Mouse (Mus musculus) common myeloid progenitor, adult 5-6 weeks (primary cell): ENCODE results near the gene Hadhb. TPM values are rescaled to one million over a fixed set of nuclear protein-coding genes. Genes with fewer than 3 reads are reported as not detected.
A peak's percentile ranks its signal among the peaks of the same experiment; 100 is the strongest.

Experiments
- ATAC-seq: replicated peaks from 2 replicates; pipeline ENCODE4 v1.8.0; 2016; ENCODE audit warnings: low read depth, mild to moderate bottlenecking, moderate TSS enrichment, inconsistent platforms; ENCODE audit not compliant: poor library complexity, severe bottlenecking
- total RNA-seq: library from RNA; stranded (forward); fragments of 200-1000, 187-1606 nt; gene quantifications from 2 replicates; pipeline ENCODE4 v1.2.3, GENCODE M21; 2017

The Hadhb gene
- total RNA-seq = 66.7 and 76.6 TPM in 2 replicates

GRCm38 (mm10) chr5:30154474-30155394 lies at the start of gene Hadhb, which contains the start of gene Hadha:
Hadhb (plus strand) TSS chr5:30155248.
Hadha (minus strand) TSS chr5:30155162.
- ATAC-seq = peak; percentile 90

GRCm38 (mm10) chr5:30105668-30106300 lies 49.3 kb upstream of the Hadhb start, which contains the start of gene 3110082J24Rik:
3110082J24Rik (minus strand) TSS chr5:30106086.
- ATAC-seq = no peak

GRCm38 (mm10) chr5:30106756-30107155 lies 48.3 kb upstream of the Hadhb start:
- ATAC-seq = no peak

GRCm38 (mm10) chr5:30107186-30107585 lies 47.9 kb upstream of the Hadhb start:
- no peak for ATAC-seq

- no peak for ATAC-seq
Measured at GRCm38 (mm10) chr5:30107611-30108041, 47.4 kb upstream of the Hadhb start.

GRCm38 (mm10) chr5:30108233-30108632 lies 46.8 kb upstream of the Hadhb start:
- ATAC-seq = no peak

- ATAC-seq = no peak
Measured at GRCm38 (mm10) chr5:30109899-30110298, 45.1 kb upstream of the Hadhb start.

GRCm38 (mm10) chr5:30110371-30111060 lies 44.5 kb upstream of the Hadhb start:
- ATAC-seq = no peak

GRCm38 (mm10) chr5:30111126-30111525 lies 43.9 kb upstream of the Hadhb start:
- peak; percentile 59 for ATAC-seq

- ATAC-seq = no peak
Measured at GRCm38 (mm10) chr5:30111771-30112170, 43.3 kb upstream of the Hadhb start.

- no peak for ATAC-seq
Measured at GRCm38 (mm10) chr5:30112533-30113068, 42.4 kb upstream of the Hadhb start.

GRCm38 (mm10) chr5:30113881-30114760 lies 40.9 kb upstream of the Hadhb start:
- ATAC-seq = peak; percentile 65

GRCm38 (mm10) chr5:30114761-30115140 lies 40.3 kb upstream of the Hadhb start:
- ATAC-seq = no peak

- ATAC-seq = no peak
Measured at GRCm38 (mm10) chr5:30115718-30116117, 39.3 kb upstream of the Hadhb start.

- no peak for ATAC-seq
Measured at GRCm38 (mm10) chr5:30118018-30118417, 37.0 kb upstream of the Hadhb start.

- no peak for ATAC-seq
Measured at GRCm38 (mm10) chr5:30119163-30119562, 35.9 kb upstream of the Hadhb start.

- ATAC-seq = no peak
Measured at GRCm38 (mm10) chr5:30120106-30120505, 34.9 kb upstream of the Hadhb start.

GRCm38 (mm10) chr5:30122481-30122880 lies 32.6 kb upstream of the Hadhb start:
- ATAC-seq = no peak

GRCm38 (mm10) chr5:30125587-30125986 lies 29.5 kb upstream of the Hadhb start:
- ATAC-seq = peak; percentile 83
